Mouse (Mus musculus) midbrain, embryonic 10.5 days (tissue): ENCODE measurements at regions not wholly inside any gene's neighbourhood (a gene's known extent, or its start where the extent isn't known, plus 50 kb on each side); places are given as distances from the start of the nearest gene placed in this dataset.

Experiments
- DNase-seq: peaks from one replicate; pipeline ENCODE4 v3.0.0-alpha.2; 2017; ENCODE audit warnings: low spot score
- H3K27ac ChIP-seq: fragments of 300-500 bp; sonication (generic); replicated peaks from 2 replicates; pipeline ENCODE4 v1.5.1; 2016; ENCODE audit warnings: mild to moderate bottlenecking
- H3K27me3 ChIP-seq: fragments of 300-500 bp; sonication (generic); 2 replicates; pipeline ENCODE4 v1.6.1; 2016; ENCODE audit warnings: low read depth, mild to moderate bottlenecking; ENCODE audit not compliant: poor library complexity, severe bottlenecking
- H3K36me3 ChIP-seq: fragments of 300-500 bp; sonication (generic); 2 replicates; pipeline ENCODE4 v1.6.1; 2016; ENCODE audit warnings: mild to moderate bottlenecking, moderate library complexity
- H3K4me1 ChIP-seq: fragments of 300-500 bp; sonication (generic); 2 replicates; pipeline ENCODE4 v1.6.1; 2016
- H3K4me3 ChIP-seq: fragments of 300-500 bp; sonication (generic); 2 replicates; pipeline ENCODE4 v1.5.1; 2016; ENCODE audit warnings: mild to moderate bottlenecking, moderate library complexity
- H3K9me3 ChIP-seq: fragments of 300-500 bp; sonication (generic); replicated peaks from 2 replicates; pipeline ENCODE4 v1.6.1; 2016; ENCODE audit warnings: mild to moderate bottlenecking
- WGBS: fragments of 180-500 bp; shearing (Covaris S2); methylation state at CpG from one replicate; pipeline ENCODE4 v1.1.7; 2016; 5-methylcytosine and 5-hydroxymethylcytosine counted together

- Histone ChIP-seq H3K9me3 (no peaks in the 10 kb centered on the region), H3K4me1 (no peaks in the 10 kb centered on the region), H3K4me3 (no peak overlapping the region), H3K27me3 (no peaks in the 10 kb centered on the region), H3K27ac (no peak overlapping the region), H3K36me3 (no peaks in the 10 kb centered on the region)
- DNase-seq, result no peak
- WGBS, result 77% methylated on average over 3 of the region's 3 CpGs
Observed at GRCm38 (mm10) chr4:124109371-124109770, 191.5 kb upstream of the 4930535I16Rik start.

- peak; percentile 52 for DNase-seq
- Histone ChIP-seq H3K4me1 (no peaks in the 10 kb centered on the region), H3K27me3 (no peaks in the 10 kb centered on the region), H3K9me3 (no peaks in the 10 kb centered on the region), H3K27ac (no peak overlapping the region), H3K36me3 (no peaks in the 10 kb centered on the region), H3K4me3 (no peak overlapping the region)
- 41% methylated on average over 2 of the region's 2 CpGs for WGBS
Observed at GRCm38 (mm10) chr4:124102684-124103083, 184.9 kb upstream of the 4930535I16Rik start.

GRCm38 (mm10) chr4:124086801-124087200 is 169.0 kb upstream of the 4930535I16Rik start:
- Histone ChIP-seq H3K27me3 (no peaks in the 10 kb centered on the region), H3K4me1 (no peaks in the 10 kb centered on the region), H3K36me3 (no peaks in the 10 kb centered on the region), H3K27ac (no peak overlapping the region), H3K9me3 (no peaks in the 10 kb centered on the region), H3K4me3 (no peak overlapping the region)
- no peak for DNase-seq
- WGBS, result 91% methylated on average over 7 of the region's 7 CpGs

- no peaks in the 10 kb centered on the region for H3K27me3 ChIP-seq
- WGBS, result 91% methylated on average over 7 of the region's 7 CpGs
- no peaks in the 10 kb centered on the region for H3K9me3 ChIP-seq
- DNase-seq, result no peak
- no peaks in the 10 kb centered on the region for H3K36me3 ChIP-seq
- no peak overlapping the region for H3K4me3 ChIP-seq
- H3K27ac ChIP-seq, result no peak overlapping the region
- H3K4me1 ChIP-seq, result no peaks in the 10 kb centered on the region
Observed at GRCm38 (mm10) chr4:124086254-124086653, 168.4 kb upstream of the 4930535I16Rik start.

GRCm38 (mm10) chr4:124079603-124080002 is 161.8 kb upstream of the 4930535I16Rik start:
- no peak overlapping the region for H3K27ac ChIP-seq
- H3K9me3 ChIP-seq, result no peaks in the 10 kb centered on the region
- no peak overlapping the region for H3K4me3 ChIP-seq
- no peaks in the 10 kb centered on the region for H3K36me3 ChIP-seq
- WGBS, result 85% methylated on average over 3 of the region's 3 CpGs
- no peaks in the 10 kb centered on the region for H3K27me3 ChIP-seq
- DNase-seq, result no peak
- H3K4me1 ChIP-seq, result no peaks in the 10 kb centered on the region

- Histone ChIP-seq H3K9me3 (no peaks in the 10 kb centered on the region), H3K36me3 (no peaks in the 10 kb centered on the region), H3K4me1 (no peaks in the 10 kb centered on the region), H3K27me3 (no peaks in the 10 kb centered on the region), H3K27ac (no peak overlapping the region), H3K4me3 (no peak overlapping the region)
- DNase-seq, result no peak
- 78% methylated on average over 5 of the region's 5 CpGs for WGBS
Observed at GRCm38 (mm10) chr4:124075551-124075950, 157.7 kb upstream of the 4930535I16Rik start.

- no peaks in the 10 kb centered on the region for H3K36me3 ChIP-seq
Observed at GRCm38 (mm10) chr4:124073646-124074045, 155.8 kb upstream of the 4930535I16Rik start.

GRCm38 (mm10) chr4:124064601-124065000 is 146.8 kb upstream of the 4930535I16Rik start:
- Histone ChIP-seq H3K4me3 (no peak overlapping the region), H3K27ac (no peak overlapping the region), H3K36me3 (no peaks in the 10 kb centered on the region), H3K9me3 (no peaks in the 10 kb centered on the region), H3K4me1 (peaks cover 7% of the 10 kb centered on the region; the same call in 1 of the 2 replicates), H3K27me3 (no peaks in the 10 kb centered on the region)
- 79% methylated on average over 3 of the region's 3 CpGs for WGBS
- no peak for DNase-seq

More at GRCm38 (mm10) chr4:124073646-124074045, 155.8 kb upstream of the 4930535I16Rik start:
- DNase-seq, result no peak
- Histone ChIP-seq H3K9me3 (no peaks in the 10 kb centered on the region), H3K27me3 (no peaks in the 10 kb centered on the region), H3K27ac (no peak overlapping the region), H3K4me3 (no peak overlapping the region), H3K4me1 (no peaks in the 10 kb centered on the region)
- 88% methylated on average over 1 of the region's 1 CpGs for WGBS

GRCm38 (mm10) chr4:124063269-124064100 is 145.7 kb upstream of the 4930535I16Rik start:
- DNase-seq, result no peak

GRCm38 (mm10) chr4:124057607-124058006 is 139.8 kb upstream of the 4930535I16Rik start:
- 95% methylated on average over 8 of the region's 8 CpGs for WGBS
- H3K9me3 ChIP-seq, result no peaks in the 10 kb centered on the region
- H3K4me3 ChIP-seq, result no peak overlapping the region
- H3K36me3 ChIP-seq, result no peaks in the 10 kb centered on the region
- no peak overlapping the region for H3K27ac ChIP-seq
- H3K4me1 ChIP-seq, result peaks cover 7% of the 10 kb centered on the region; the same call in 1 of the 2 replicates
- H3K27me3 ChIP-seq, result no peaks in the 10 kb centered on the region
- no peak for DNase-seq

More at GRCm38 (mm10) chr4:124063269-124064100, 145.7 kb upstream of the 4930535I16Rik start:
- WGBS, result 80% methylated on average over 4 of the region's 4 CpGs
- Histone ChIP-seq H3K9me3 (no peaks in the 10 kb centered on the region), H3K4me1 (peaks cover 7% of the 10 kb centered on the region; the same call in 1 of the 2 replicates), H3K27ac (no peak overlapping the region), H3K4me3 (no peak overlapping the region), H3K27me3 (no peaks in the 10 kb centered on the region), H3K36me3 (no peaks in the 10 kb centered on the region)

- Histone ChIP-seq H3K36me3 (no peaks in the 10 kb centered on the region), H3K9me3 (no peaks in the 10 kb centered on the region)
- 80% methylated on average over 1 of the region's 1 CpGs for WGBS
Observed at GRCm38 (mm10) chr4:124054240-124054760, 136.5 kb upstream of the 4930535I16Rik start.

GRCm38 (mm10) chr4:124053340-124054038 is 135.7 kb upstream of the 4930535I16Rik start:
- H3K4me1 ChIP-seq, result peaks cover 4% of the 10 kb centered on the region
- H3K4me3 ChIP-seq, result no peak overlapping the region
- 84% methylated on average over 2 of the region's 2 CpGs for WGBS
- H3K9me3 ChIP-seq, result no peaks in the 10 kb centered on the region
- H3K27ac ChIP-seq, result no peak overlapping the region
- H3K27me3 ChIP-seq, result no peaks in the 10 kb centered on the region
- no peak for DNase-seq
- no peaks in the 10 kb centered on the region for H3K36me3 ChIP-seq

More at GRCm38 (mm10) chr4:124054240-124054760, 136.5 kb upstream of the 4930535I16Rik start:
- no peak for DNase-seq
- Histone ChIP-seq H3K27ac (no peak overlapping the region), H3K27me3 (no peaks in the 10 kb centered on the region), H3K4me3 (no peak overlapping the region), H3K4me1 (no peaks in the 10 kb centered on the region)

GRCm38 (mm10) chr4:124052387-124052786 is 134.6 kb upstream of the 4930535I16Rik start:
- no peak overlapping the region for H3K4me3 ChIP-seq
- no peaks in the 10 kb centered on the region for H3K27me3 ChIP-seq
- H3K9me3 ChIP-seq, result no peaks in the 10 kb centered on the region
- WGBS, result 81% methylated on average over 2 of the region's 2 CpGs
- no peaks in the 10 kb centered on the region for H3K36me3 ChIP-seq
- H3K4me1 ChIP-seq, result peaks cover 12% of the 10 kb centered on the region
- no peak overlapping the region for H3K27ac ChIP-seq
- DNase-seq, result no peak
